Mouse (Mus musculus) heart, embryonic 14.5 days (tissue): ENCODE data around the gene Slc35b4. TPM values are rescaled to one million over a fixed set of nuclear protein-coding genes. Genes with fewer than 3 reads are reported as not detected.

Source experiments
- ATAC-seq: fragments of 200-750 bp; cut with Nextera tagmentation; 2 replicates; pipeline ENCODE4 v1.8.0; 2017; ENCODE audit warnings: low read depth, moderate TSS enrichment; ENCODE audit not compliant: insufficient number of reproducible peaks, insufficient read depth, low FRiP score
- H3K27ac ChIP-seq, 2 experiments: fragments of 200-500 bp in 1 of 2; fragments of 300-500 bp in 1 of 2; sonication (generic) in 1 of 2; replicated peaks in 1 of 2; 2 replicates each; pipeline ENCODE4 v1.5.1; 2012 to 2014; ENCODE audit warnings: low read depth in 2 of 2, low read length in 2 of 2, control low read depth in 1 of 2, mild to moderate bottlenecking in 1 of 2, mixed read lengths in 1 of 2; ENCODE audit not compliant: control insufficient read depth in 1 of 2, insufficient read depth in 1 of 2
- H3K27me3 ChIP-seq: fragments of 300-500 bp; sonication (generic); 2 replicates; pipeline ENCODE4 v1.6.1; 2014; ENCODE audit warnings: mild to moderate bottlenecking, low read length, control low read depth; ENCODE audit not compliant: control insufficient read depth, insufficient read depth
- H3K36me3 ChIP-seq: fragments of 300-500 bp; sonication (generic); 2 replicates; pipeline ENCODE4 v1.6.1; 2014; ENCODE audit warnings: mild to moderate bottlenecking, control low read depth, low read length, mixed read lengths; ENCODE audit not compliant: control insufficient read depth, insufficient read depth
- H3K4me1 ChIP-seq, 2 experiments: fragments of 200-500 bp in 1 of 2; fragments of 300-500 bp in 1 of 2; sonication (generic) in 1 of 2; 2 replicates each; pipeline ENCODE4 v1.6.1; 2012 to 2014; ENCODE audit warnings: low read length in 2 of 2, control low read depth in 1 of 2, mixed read lengths in 1 of 2; ENCODE audit not compliant: control insufficient read depth in 2 of 2, insufficient read depth in 2 of 2
- H3K4me2 ChIP-seq: fragments of 300-500 bp; sonication (generic); 2 replicates; pipeline ENCODE4 v1.6.1; 2014; ENCODE audit warnings: mild to moderate bottlenecking, low read length
- H3K4me3 ChIP-seq, 2 experiments: fragments of 200-500 bp in 1 of 2; fragments of 300-500 bp in 1 of 2; sonication (generic) in 1 of 2; 2 replicates each; pipeline ENCODE4 v1.5.1; 2012 to 2014; ENCODE audit warnings: low read length in 2 of 2, mild to moderate bottlenecking in 2 of 2, control low read depth in 1 of 2, low read depth in 1 of 2, moderate library complexity in 1 of 2; ENCODE audit not compliant: control insufficient read depth in 1 of 2, insufficient read depth in 1 of 2
- H3K9ac ChIP-seq: fragments of 300-500 bp; sonication (generic); 2 replicates; pipeline ENCODE4 v1.6.1; 2014; ENCODE audit warnings: mild to moderate bottlenecking, low read length
- H3K9me3 ChIP-seq: fragments of 300-500 bp; sonication (generic); 2 replicates; pipeline ENCODE4 v1.6.1; 2016; ENCODE audit warnings: low read length, control low read depth; ENCODE audit not compliant: control insufficient read depth
- WGBS: fragments of 180-500 bp; shearing (Covaris S2); extraction: QIAGEN DNeasy Blood & Tissue Kit; methylation state at CpG from one replicate; pipeline ENCODE4 v1.1.7; 2014; 5-methylcytosine and 5-hydroxymethylcytosine counted together
- polyA plus RNA-seq: library from polyadenylated mRNA; unstranded; fragments of >200 nt; fragmentation: Nextera tagmentation; extraction: Ambion mirVana; gene quantifications from 2 replicates; pipeline ENCODE4 v1.2.1, GENCODE M21; 2014

The Slc35b4 gene
- polyA plus RNA-seq: 36.9 and 39.9 TPM in 2 replicates

DNA sequence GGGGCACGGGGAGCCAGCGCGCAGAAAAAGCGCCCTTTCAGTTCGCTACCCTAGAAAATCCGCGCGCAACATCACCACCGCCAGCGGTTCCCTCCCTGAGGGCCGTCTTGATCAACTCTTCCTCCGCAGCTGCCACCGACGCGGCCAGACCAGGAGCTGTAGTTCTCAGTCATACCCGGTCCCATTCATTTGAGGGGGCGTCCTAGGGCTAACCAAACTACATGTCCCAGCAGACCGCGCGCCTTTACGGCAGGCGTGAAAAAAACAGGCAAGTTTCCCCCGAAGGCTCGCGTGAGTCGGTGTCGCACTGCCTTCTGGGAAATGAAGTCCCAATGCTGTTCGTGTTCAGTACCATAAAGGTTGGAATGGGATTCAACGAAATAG lies at the start of gene Slc35b4:
Slc35b4 (minus strand) TSS at position 248 of the 384 bp plus-strand sequence.
- Histone ChIP-seq H3K36me3 (peaks cover 3% of the 10 kb centered on the region; the same call in 1 of the 2 replicates), H3K27me3 (no peaks in the 10 kb centered on the region), H3K4me1 (peaks cover 6 to 18% of the 10 kb centered on the region in 2 experiments), H3K4me3 (peak within 1 kb of the TSS; percentile 75 to 80), H3K27ac (peak within 1 kb of the TSS; percentile 72 to 79), H3K9me3 (no peaks in the 10 kb centered on the region), H3K9ac (peak within 1 kb of the TSS; percentile 90), H3K4me2 (peak within 1 kb of the TSS; percentile 80)
- peak; percentile 99 for ATAC-seq
- under 1% methylated on average over 29 of the region's 29 CpGs for WGBS

DNA sequence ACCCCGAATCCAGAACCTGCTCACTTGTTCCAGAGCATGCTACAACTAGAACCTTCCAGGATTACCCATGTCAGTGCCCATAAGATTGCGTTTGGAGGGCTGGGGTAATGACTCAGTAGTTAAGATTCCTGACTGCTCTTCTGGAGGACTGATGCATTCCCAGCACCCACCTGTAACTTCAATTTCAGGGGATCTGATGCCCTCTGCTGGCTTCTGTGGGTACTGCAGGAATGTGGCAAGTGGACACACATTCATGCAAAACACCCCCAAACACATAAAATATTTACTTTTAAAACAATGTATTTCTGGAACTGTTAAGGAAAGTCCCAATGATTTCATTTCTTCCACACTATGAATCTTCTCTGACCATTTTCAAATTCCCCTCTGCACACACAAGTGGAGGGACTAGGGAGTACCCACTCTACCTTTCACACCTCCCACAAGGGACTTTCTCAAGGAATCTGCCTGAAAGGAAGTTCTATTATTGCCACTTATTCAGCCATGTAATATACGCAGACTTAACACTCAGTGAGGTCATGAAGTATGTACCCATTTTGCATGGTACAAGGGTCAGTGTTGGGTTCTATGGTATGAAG lies 48.2 kb upstream of the Slc35b4 start:
- WGBS: 91% methylated on average over 3 of the region's 3 CpGs
- no peak overlapping the region for H3K9ac ChIP-seq
- H3K27me3 ChIP-seq: no peaks in the 10 kb centered on the region
- no peak overlapping the region for H3K27ac ChIP-seq
- H3K4me2 ChIP-seq: no peak overlapping the region
- no peaks in the 10 kb centered on the region for H3K36me3 ChIP-seq
- H3K4me1 ChIP-seq: peaks cover 5 to 12% of the 10 kb centered on the region in 2 experiments
- peaks cover 10% of the 10 kb centered on the region for H3K9me3 ChIP-seq
- no peak for ATAC-seq
- H3K4me3 ChIP-seq: no peak overlapping the region

DNA sequence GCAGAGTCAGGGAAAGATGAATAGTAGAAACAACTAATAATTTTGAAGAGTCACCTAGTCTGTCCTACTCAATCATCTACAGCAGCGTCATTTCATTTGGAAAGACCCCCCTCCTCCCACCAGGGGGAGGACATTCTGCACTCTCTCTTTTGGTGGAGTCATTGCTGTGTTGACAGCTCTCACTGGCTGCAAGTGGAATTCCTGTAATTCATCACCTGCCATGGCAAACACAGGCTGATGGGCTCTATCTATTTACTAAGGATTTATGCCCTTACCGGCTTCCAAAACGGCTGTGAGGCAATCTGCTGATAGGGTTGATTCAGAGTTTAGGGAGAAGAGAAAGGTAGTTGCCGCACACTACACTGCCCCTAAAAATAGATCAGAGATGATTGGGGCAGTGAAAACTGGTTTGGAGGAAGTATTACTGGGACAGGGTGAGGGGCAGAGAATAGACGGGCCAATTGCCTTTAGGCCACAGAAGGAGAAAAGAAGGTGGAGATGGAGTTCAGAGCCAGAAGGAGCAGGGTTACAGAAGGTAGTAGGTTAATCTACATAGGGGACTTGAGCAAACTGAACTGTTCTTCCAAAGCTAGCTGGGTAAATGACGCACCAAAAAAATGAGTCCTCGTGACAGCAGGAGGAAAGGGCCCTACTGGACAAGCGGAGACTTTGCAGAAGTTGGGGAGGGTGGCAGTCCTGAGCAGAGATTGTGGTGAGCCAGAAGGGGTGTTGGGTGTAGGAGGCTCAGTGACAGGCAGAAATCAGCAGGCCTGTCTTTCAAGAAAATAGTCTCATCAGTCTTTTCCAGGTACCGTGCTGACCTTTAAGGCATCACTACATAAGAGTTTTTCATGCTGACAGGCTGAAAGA lies 39.8 kb upstream of the Slc35b4 start:
- peak overlapping the region; percentile 24 for H3K4me2 ChIP-seq
- no peaks in the 10 kb centered on the region for H3K36me3 ChIP-seq
- H3K27me3 ChIP-seq: no peaks in the 10 kb centered on the region
- H3K9me3 ChIP-seq: no peaks in the 10 kb centered on the region
- H3K4me1 ChIP-seq: peaks cover 10 to 16% of the 10 kb centered on the region in 2 experiments; a peak in 3 of 4 replicates
- ATAC-seq: 0 out of 2 replicates have a peak, but pooled peaks have one; percentile 56
- whole genome bisulfite sequencing: 14% methylated on average over 9 of the region's 9 CpGs
- no peak overlapping the region for H3K9ac ChIP-seq
- no peak overlapping the region for H3K4me3 ChIP-seq
- peak overlapping the region; percentile 18 to 41 for H3K27ac ChIP-seq

DNA sequence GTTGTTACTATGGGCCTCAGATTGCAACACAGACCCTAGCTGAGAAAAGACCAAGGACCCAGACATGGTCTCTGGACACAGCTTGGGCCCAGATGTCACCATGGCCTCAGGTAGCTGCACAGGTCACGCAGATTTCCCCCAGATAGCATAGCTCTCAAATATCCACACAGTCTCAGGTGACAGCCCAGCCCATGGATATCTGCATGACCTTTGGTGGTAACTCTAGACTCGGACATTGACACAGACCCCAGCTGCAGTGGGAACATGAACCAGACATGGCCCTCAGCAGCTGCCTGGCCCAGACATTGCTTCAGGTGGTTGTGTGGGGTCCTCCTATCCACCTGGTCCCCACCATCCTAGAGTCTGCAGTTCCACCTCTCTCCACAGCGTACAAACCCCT lies 28.8 kb upstream of the Slc35b4 start:
- WGBS: 85% methylated on average over 3 of the region's 3 CpGs
- Histone ChIP-seq H3K36me3 (no peaks in the 10 kb centered on the region), H3K9me3 (no peaks in the 10 kb centered on the region), H3K9ac (no peak overlapping the region), H3K4me3 (no peak overlapping the region), H3K27ac (no peak overlapping the region), H3K4me1 (peaks cover 2 to 5% of the 10 kb centered on the region in 2 experiments; a peak in 2 of 4 replicates), H3K4me2 (no peak overlapping the region), H3K27me3 (no peaks in the 10 kb centered on the region)
- no peak for ATAC-seq

DNA sequence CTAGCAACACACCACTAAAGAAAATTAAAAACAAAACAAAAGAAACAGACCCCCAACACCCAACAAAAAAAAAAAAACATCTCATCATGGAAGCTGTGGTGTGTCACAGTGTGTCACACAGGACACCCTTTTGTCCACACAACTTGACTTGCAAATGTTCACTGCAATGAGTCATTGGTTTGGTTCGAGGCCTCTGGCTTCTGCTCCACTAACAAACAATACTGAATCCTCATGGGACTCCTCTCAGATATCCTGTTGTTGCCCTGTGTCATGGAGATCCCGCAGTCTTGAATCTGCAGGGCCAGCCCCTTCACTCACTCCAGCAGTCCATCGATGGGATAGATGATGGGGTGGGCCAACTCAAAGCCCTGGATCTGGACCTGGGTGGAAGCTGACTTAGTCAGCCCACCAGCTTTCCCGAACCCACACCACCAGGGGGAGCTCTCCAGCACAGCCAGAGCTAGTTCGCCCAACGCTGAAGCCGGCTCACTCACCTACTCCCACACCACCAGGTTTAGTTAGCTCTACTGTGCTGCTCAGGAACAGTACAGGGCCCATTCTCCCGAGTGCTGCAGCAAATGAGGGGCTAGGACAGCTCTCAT lies 28.2 kb upstream of the Slc35b4 start:
- Histone ChIP-seq H3K27me3 (no peaks in the 10 kb centered on the region), H3K36me3 (no peaks in the 10 kb centered on the region), H3K4me2 (no peak overlapping the region), H3K27ac (no peak overlapping the region), H3K9me3 (no peaks in the 10 kb centered on the region), H3K4me3 (no peak overlapping the region), H3K9ac (no peak overlapping the region), H3K4me1 (peaks cover 2 to 5% of the 10 kb centered on the region in 2 experiments; a peak in 2 of 4 replicates)
- ATAC-seq: no peak
- 68% methylated on average over 8 of the region's 8 CpGs for WGBS

DNA sequence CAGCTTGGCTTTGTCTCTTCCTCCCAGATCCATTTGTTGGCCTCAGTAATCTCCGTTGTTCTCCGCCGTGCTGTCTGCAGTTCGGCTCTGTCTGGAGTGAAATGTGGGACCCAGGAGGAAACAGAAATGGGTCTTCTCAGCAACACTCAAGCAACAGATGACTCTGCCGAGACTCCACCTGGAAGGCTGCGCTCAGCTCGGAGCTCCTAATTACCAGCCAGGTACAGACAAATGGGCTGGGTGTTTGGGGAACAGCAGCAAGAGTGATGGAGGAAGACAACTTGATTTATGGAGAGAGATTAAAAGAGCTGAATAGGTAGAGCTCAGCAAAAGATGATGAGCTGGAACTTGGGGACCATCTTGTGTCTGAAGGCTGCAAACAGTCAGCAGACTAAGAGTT lies 26.6 kb upstream of the Slc35b4 start:
- ATAC-seq: no peak
- Histone ChIP-seq H3K27me3 (no peaks in the 10 kb centered on the region), H3K36me3 (no peaks in the 10 kb centered on the region), H3K4me2 (no peak overlapping the region), H3K9ac (no peak overlapping the region), H3K4me3 (no peak overlapping the region), H3K27ac (no peak overlapping the region), H3K4me1 (peaks cover 2 to 5% of the 10 kb centered on the region in 2 experiments; a peak in 2 of 4 replicates), H3K9me3 (no peaks in the 10 kb centered on the region)
- 69% methylated on average over 7 of the region's 7 CpGs for WGBS

DNA sequence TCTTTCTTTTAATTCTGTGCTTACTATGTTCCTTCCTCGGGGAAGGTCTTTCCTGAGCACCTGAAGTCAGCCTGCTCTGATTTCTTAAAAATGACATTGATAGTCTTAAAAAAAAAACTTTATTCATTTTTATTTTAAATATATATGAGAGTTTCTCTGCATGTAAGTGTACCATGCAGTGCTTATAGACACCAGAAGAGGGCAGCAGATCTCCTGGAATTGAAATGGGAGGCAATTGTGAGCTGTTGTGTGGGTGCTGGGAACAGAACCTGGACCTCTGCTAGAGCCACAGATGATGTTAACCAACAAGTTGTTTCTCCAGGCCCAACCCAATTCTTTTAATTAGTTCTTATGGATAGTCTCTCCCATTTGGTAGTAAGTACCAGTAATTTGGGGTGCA lies 18.1 kb upstream of the Slc35b4 start:
- Histone ChIP-seq H3K9ac (no peak overlapping the region), H3K9me3 (peaks cover 6% of the 10 kb centered on the region; the same call in 1 of the 2 replicates), H3K4me1 (no peaks in the 10 kb centered on the region), H3K4me2 (no peak overlapping the region), H3K36me3 (no peaks in the 10 kb centered on the region), H3K4me3 (no peak overlapping the region), H3K27ac (no peak overlapping the region), H3K27me3 (no peaks in the 10 kb centered on the region)
- no peak for ATAC-seq
- 82% methylated on average over 1 of the region's 1 CpGs for WGBS
